Mouse (Mus musculus): ENCODE measurements at regions not wholly inside any gene's neighbourhood (a gene's known extent, or its start where the extent isn't known, plus 50 kb on each side); places are given as distances from the start of the nearest gene placed in this dataset.
A peak's percentile ranks its signal among the peaks of the same experiment; 100 is the strongest.

GRCm38 (mm10) chr1:136714987-136715386 is 90.3 kb downstream of the Zfp281 start:
- no peak for ATAC-seq (replicated peaks; ENCODE audit: poor library complexity, severe bottlenecking)

- no peak for ATAC-seq (replicated peaks; ENCODE audit: poor library complexity, severe bottlenecking)
These were observed 93.3 kb downstream of the Zfp281 start for GRCm38 (mm10) chr1:136717830-136718517.

GRCm38 (mm10) chr1:136723839-136724443 is 99.2 kb downstream of the Zfp281 start:
- ATAC-seq (replicated peaks; ENCODE audit: poor library complexity, severe bottlenecking): no peak

- no peak for ATAC-seq (replicated peaks; ENCODE audit: poor library complexity, severe bottlenecking)
These were observed 100.5 kb downstream of the Zfp281 start for GRCm38 (mm10) chr1:136725242-136725641.

- ATAC-seq (replicated peaks; ENCODE audit: poor library complexity, severe bottlenecking): peak; percentile 79
These were observed 101.6 kb downstream of the Zfp281 start for GRCm38 (mm10) chr1:136726145-136726935.

- ATAC-seq (replicated peaks; ENCODE audit: poor library complexity, severe bottlenecking): no peak
These were observed 103.3 kb downstream of the Zfp281 start for GRCm38 (mm10) chr1:136727868-136728631.

- ATAC-seq (replicated peaks; ENCODE audit: poor library complexity, severe bottlenecking): no peak
These were observed 103.9 kb downstream of the Zfp281 start for GRCm38 (mm10) chr1:136728632-136728944.

- ATAC-seq (replicated peaks; ENCODE audit: poor library complexity, severe bottlenecking): no peak
These were observed 105.9 kb downstream of the Zfp281 start for GRCm38 (mm10) chr1:136730638-136731037.

- ATAC-seq (replicated peaks; ENCODE audit: poor library complexity, severe bottlenecking): no peak
These were observed 113.3 kb downstream of the Zfp281 start for GRCm38 (mm10) chr1:136738030-136738429.

GRCm38 (mm10) chr1:136739486-136739885 is 114.8 kb downstream of the Zfp281 start:
- peak; percentile 69 for ATAC-seq (replicated peaks; ENCODE audit: poor library complexity, severe bottlenecking)

GRCm38 (mm10) chr1:136741061-136741460 is 116.4 kb downstream of the Zfp281 start:
- ATAC-seq (replicated peaks; ENCODE audit: poor library complexity, severe bottlenecking): no peak

GRCm38 (mm10) chr1:136749188-136749587 is 124.5 kb downstream of the Zfp281 start:
- ATAC-seq (replicated peaks; ENCODE audit: poor library complexity, severe bottlenecking): peak; percentile 69

- no peak for ATAC-seq (replicated peaks; ENCODE audit: poor library complexity, severe bottlenecking)
These were observed 126.9 kb downstream of the Zfp281 start for GRCm38 (mm10) chr1:136751464-136752191.

- no peak for ATAC-seq (replicated peaks; ENCODE audit: poor library complexity, severe bottlenecking)
These were observed 129.6 kb downstream of the Zfp281 start for GRCm38 (mm10) chr1:136754286-136754685.

- no peak for ATAC-seq (replicated peaks; ENCODE audit: poor library complexity, severe bottlenecking)
These were observed 134.0 kb downstream of the Zfp281 start for GRCm38 (mm10) chr1:136758730-136759129.

- no peak for ATAC-seq (replicated peaks; ENCODE audit: poor library complexity, severe bottlenecking)
These were observed 134.5 kb downstream of the Zfp281 start for GRCm38 (mm10) chr1:136759164-136759563.

- ATAC-seq (replicated peaks; ENCODE audit: poor library complexity, severe bottlenecking): no peak
These were observed 136.8 kb downstream of the Zfp281 start for GRCm38 (mm10) chr1:136761467-136761866.

- no peak for ATAC-seq (replicated peaks; ENCODE audit: poor library complexity, severe bottlenecking)
These were observed 144.3 kb downstream of the Zfp281 start for GRCm38 (mm10) chr1:136768969-136769401.

GRCm38 (mm10) chr1:136773743-136774142 is 149.0 kb downstream of the Zfp281 start:
- no peak for ATAC-seq (replicated peaks; ENCODE audit: poor library complexity, severe bottlenecking)

GRCm38 (mm10) chr1:136776211-136776610 is 151.5 kb downstream of the Zfp281 start:
- no peak for ATAC-seq (replicated peaks; ENCODE audit: poor library complexity, severe bottlenecking)
